Mouse (Mus musculus) neural tube, embryonic 13.5 days (tissue): ENCODE data around the gene Syt1. TPM values are rescaled to one million over a fixed set of nuclear protein-coding genes. Genes with fewer than 3 reads are reported as not detected.

ENCODE experiments used
- ATAC-seq: fragments of 200-750 bp; cut with Nextera tagmentation; 2 replicates; pipeline ENCODE4 v1.8.0; 2017; ENCODE audit warnings: low read depth, mild to moderate bottlenecking, moderate TSS enrichment, moderate library complexity
- H3K27ac ChIP-seq: fragments of 300-500 bp; sonication (generic); replicated peaks from 2 replicates; pipeline ENCODE4 v1.5.1; 2015; ENCODE audit warnings: moderate library complexity, mild to moderate bottlenecking, inconsistent platforms
- H3K27me3 ChIP-seq: fragments of 300-500 bp; sonication (generic); 2 replicates; pipeline ENCODE4 v1.6.1; 2015; ENCODE audit warnings: mild to moderate bottlenecking, inconsistent platforms
- H3K36me3 ChIP-seq: fragments of 300-500 bp; sonication (generic); 2 replicates; pipeline ENCODE4 v1.6.1; 2015; ENCODE audit warnings: mild to moderate bottlenecking, inconsistent platforms
- H3K4me1 ChIP-seq: fragments of 300-500 bp; sonication (generic); replicated peaks from 2 replicates; pipeline ENCODE4 v1.6.1; 2015; ENCODE audit warnings: inconsistent platforms
- H3K4me2 ChIP-seq: fragments of 300-500 bp; sonication (generic); 2 replicates; pipeline ENCODE4 v1.6.1; 2015; ENCODE audit warnings: inconsistent platforms, mild to moderate bottlenecking, moderate library complexity
- H3K4me3 ChIP-seq: fragments of 300-500 bp; sonication (generic); 2 replicates; pipeline ENCODE4 v1.5.1; 2015; ENCODE audit warnings: mild to moderate bottlenecking, inconsistent platforms
- H3K9ac ChIP-seq: fragments of 300-500 bp; sonication (generic); 2 replicates; pipeline ENCODE4 v1.6.1; 2015; ENCODE audit warnings: moderate library complexity, mild to moderate bottlenecking, inconsistent platforms
- H3K9me3 ChIP-seq: fragments of 300-500 bp; sonication (generic); 2 replicates; pipeline ENCODE4 v1.6.1; 2016; ENCODE audit warnings: inconsistent platforms
- WGBS: fragments of 180-500 bp; shearing (Covaris S2); methylation state at CpG from one replicate; pipeline ENCODE4 v1.1.7; 2015; 5-methylcytosine and 5-hydroxymethylcytosine counted together
- polyA plus RNA-seq: library from polyadenylated mRNA; unstranded; fragments of >200 nt; fragmentation: Nextera tagmentation; extraction: Ambion mirVana; gene quantifications from 2 replicates; pipeline ENCODE4 v1.2.1, GENCODE M21; 2015

The Syt1 gene
- polyA plus RNA-seq, 1 experiment from 2014 or later, result 70.4 TPM

DNA sequence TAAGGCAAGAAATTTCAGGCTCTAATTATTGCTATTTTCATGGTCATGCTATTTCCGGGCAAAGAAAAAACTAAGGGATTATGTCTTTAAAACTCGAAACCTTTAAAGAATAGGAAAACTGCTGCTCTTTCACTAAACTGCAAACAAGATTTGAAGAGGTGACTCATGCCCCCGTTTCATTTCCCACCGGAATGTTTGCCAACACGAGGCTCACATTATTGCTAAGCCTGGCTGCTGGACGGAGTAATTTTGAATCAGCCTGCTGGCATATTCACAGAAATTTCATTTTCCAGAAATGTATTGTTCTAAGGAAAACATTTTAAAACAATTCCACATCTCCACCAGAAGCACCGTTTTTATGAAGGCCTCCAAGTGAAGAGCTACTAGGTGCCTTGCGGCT lies 379.9 kb downstream of the Syt1 start:
- Histone ChIP-seq H3K4me2 (no peak overlapping the region), H3K27me3 (no peaks in the 10 kb centered on the region), H3K9me3 (no peaks in the 10 kb centered on the region), H3K4me3 (no peak overlapping the region), H3K27ac (no peak overlapping the region), H3K36me3 (peaks cover 7% of the 10 kb centered on the region; the same call in 1 of the 2 replicates), H3K4me1 (peaks cover 6% of the 10 kb centered on the region; the same call in 1 of the 2 replicates), H3K9ac (no peak overlapping the region)
- ATAC-seq, result no peak
- WGBS, result 91% methylated on average over 8 of the region's 8 CpGs

DNA sequence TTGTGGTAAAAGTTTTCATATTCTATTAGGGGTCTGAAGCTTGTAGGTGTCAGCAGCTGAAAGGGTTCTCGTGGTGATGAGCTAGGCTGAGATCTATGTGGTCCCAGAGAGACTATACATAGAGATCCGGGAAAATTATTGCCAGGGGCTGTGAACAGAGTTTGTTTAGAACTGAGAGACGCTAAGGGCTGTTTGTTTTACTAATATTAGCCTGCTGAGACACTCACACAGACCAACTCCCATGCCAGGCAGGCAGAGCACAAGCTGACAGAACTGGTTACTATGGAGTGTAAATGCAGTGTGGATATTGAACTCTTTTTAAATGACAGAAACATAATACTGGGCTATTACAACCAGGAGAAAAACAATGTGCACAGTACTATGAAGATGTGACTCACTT lies 384.4 kb downstream of the Syt1 start:
- H3K27ac ChIP-seq, result no peak overlapping the region
- no peaks in the 10 kb centered on the region for H3K27me3 ChIP-seq
- peaks cover 5% of the 10 kb centered on the region; the same call in 1 of the 2 replicates for H3K36me3 ChIP-seq
- WGBS, result 33% methylated on average over 3 of the region's 3 CpGs
- no peak for ATAC-seq
- H3K9me3 ChIP-seq, result no peaks in the 10 kb centered on the region
- H3K9ac ChIP-seq, result no peak overlapping the region
- peaks cover 6% of the 10 kb centered on the region; the same call in 1 of the 2 replicates for H3K4me1 ChIP-seq
- no peak overlapping the region for H3K4me2 ChIP-seq
- no peak overlapping the region for H3K4me3 ChIP-seq

DNA sequence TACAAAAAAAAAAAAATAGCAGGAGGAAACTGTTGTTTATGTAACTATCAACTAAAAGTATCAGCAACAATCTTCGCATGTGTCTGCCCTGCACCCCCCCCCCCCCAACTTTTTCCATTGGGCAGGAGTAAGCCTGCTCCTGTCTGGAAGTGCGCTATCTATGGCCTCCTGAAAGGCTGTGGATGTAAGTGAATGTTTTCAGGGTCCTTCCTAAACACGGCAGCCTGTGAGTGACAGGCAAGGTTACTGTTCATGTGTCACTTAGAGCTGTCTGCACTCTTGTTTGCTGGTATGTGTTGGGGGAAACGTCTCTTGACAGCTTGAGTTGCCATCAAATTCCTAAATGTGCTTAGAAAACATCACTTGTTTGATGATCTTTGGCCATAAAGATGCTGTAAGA lies 387.8 kb downstream of the Syt1 start:
- Histone ChIP-seq H3K9me3 (no peaks in the 10 kb centered on the region), H3K27ac (no peak overlapping the region), H3K27me3 (no peaks in the 10 kb centered on the region), H3K36me3 (no peaks in the 10 kb centered on the region), H3K9ac (no peak overlapping the region), H3K4me2 (no peak overlapping the region), H3K4me3 (no peak overlapping the region), H3K4me1 (peaks cover 6% of the 10 kb centered on the region; the same call in 1 of the 2 replicates)
- no peak for ATAC-seq
- WGBS, result 79% methylated on average over 4 of the region's 4 CpGs

DNA sequence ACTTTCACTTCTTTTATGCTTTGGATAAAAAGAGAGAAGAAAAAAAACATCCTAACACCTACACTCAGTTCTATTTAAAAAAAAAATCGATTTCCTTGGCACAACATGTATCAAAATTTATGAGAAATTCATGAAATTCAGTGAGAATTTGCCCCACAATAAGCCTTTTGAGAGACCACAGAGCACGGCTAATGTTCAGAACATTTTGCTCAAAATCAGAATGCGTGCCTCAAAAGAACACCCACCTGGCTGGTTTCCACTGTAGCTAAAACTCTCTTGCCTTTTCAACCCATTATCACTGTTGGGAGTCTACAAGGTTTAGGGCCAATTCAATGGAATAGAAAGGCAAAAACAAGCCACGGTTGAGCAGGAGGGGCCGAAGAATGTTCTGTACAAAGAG lies 390.9 kb downstream of the Syt1 start:
- Histone ChIP-seq H3K4me3 (no peak overlapping the region), H3K9me3 (no peaks in the 10 kb centered on the region), H3K27me3 (no peaks in the 10 kb centered on the region), H3K27ac (no peak overlapping the region), H3K9ac (no peak overlapping the region), H3K4me1 (no peaks in the 10 kb centered on the region), H3K36me3 (peaks cover under 1% of the 10 kb centered on the region; the same call in 1 of the 2 replicates), H3K4me2 (no peak overlapping the region)
- no peak for ATAC-seq
- 78% methylated on average over 5 of the region's 5 CpGs for WGBS

DNA sequence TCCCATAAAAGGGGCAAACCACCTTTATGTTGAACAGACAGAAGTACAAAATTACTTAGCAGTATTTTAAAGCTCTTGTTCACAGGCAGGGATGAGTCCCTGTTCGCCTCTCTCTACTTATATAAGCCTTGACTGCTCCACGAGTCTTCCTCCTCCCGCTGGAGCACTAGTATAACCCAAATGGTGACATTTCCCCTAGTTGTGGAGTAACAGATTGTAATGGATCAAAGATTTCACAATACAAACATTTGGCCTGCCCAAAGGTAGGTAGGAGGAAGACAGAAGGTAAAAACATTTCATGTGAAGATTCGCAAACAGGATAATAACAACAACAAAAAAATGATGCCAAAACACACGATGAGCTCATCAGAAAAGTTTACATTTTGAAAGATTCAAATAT lies 391.6 kb downstream of the Syt1 start:
- Histone ChIP-seq H3K4me3 (no peak overlapping the region), H3K27ac (no peak overlapping the region), H3K27me3 (no peaks in the 10 kb centered on the region), H3K9me3 (no peaks in the 10 kb centered on the region), H3K36me3 (peaks cover 5% of the 10 kb centered on the region; the same call in 1 of the 2 replicates), H3K9ac (no peak overlapping the region), H3K4me2 (no peak overlapping the region), H3K4me1 (no peaks in the 10 kb centered on the region)
- no peak for ATAC-seq
- 92% methylated on average over 5 of the region's 5 CpGs for WGBS

DNA sequence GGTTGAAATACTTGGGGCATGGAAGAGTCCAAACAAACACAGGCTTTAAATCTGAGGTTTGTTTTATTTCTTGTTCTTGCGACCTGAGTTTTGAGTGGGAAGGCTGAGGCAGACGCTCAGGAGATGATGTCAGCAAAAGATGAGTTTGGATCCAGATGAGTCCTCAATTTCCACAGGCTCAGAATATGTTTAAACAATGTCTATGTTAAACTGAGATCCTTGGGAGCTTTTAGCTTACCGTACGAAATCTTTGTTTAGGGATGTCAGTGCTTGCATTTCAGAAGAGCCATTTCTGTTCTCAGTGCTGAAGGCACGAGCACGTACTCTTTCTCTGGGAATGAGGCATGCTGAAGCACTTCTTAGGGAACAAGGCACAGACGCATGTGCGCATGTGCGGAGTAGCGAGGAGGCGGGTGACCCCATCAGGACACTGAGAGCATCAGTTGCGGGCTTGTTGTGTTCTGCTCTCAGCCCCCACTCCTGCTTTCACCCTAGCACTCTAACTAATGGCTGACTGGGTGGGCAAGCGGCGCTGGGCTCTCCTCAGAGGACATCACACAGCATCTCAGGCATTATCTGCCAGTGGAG lies 400.6 kb downstream of the Syt1 start:
- WGBS, result 80% methylated on average over 14 of the region's 14 CpGs
- Histone ChIP-seq H3K9me3 (no peaks in the 10 kb centered on the region), H3K4me3 (no peak overlapping the region)

DNA sequence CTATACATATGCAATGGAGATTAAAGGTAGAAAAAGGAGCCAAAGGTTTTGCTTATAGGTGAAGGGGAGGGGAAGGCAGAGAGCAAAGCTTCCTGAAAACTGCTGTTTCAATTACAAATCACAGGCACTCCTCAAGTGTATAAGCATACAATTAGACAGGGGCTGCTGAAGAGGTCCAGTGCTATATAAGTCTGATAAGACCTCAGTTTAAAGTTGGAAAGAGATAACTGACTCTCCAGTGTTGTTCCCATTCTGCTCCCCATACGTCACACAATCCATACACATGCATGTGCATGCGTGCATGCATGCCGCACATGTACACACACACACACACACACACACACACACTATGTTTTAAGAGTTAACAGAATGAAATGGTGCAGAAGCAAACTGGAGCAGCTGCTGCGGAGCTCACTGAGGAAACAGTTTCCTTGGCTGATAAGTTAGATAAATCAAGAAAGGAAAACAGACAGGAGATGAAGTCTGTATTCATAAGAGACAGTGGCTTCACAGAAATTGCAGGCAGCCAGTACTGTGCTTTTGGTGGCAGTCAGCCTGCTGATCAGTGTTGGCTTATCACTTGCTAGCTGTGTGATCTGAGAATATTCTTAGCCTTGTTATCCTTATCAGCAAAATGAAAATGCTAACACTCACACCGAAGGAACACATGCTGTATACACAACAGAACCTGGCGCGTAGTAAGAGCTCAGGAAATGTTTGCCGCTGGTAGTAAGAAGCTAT lies 408.9 kb downstream of the Syt1 start:
- Histone ChIP-seq H3K4me2 (no peak overlapping the region), H3K36me3 (peaks cover 10% of the 10 kb centered on the region), H3K9ac (no peak overlapping the region), H3K4me3 (no peak overlapping the region), H3K9me3 (peaks cover 10% of the 10 kb centered on the region; the same call in 1 of the 2 replicates), H3K4me1 (no peaks in the 10 kb centered on the region), H3K27me3 (no peaks in the 10 kb centered on the region), H3K27ac (no peak overlapping the region)
- WGBS, result 89% methylated on average over 8 of the region's 8 CpGs
- ATAC-seq, result no peak

More for the DNA sequence above, 400.6 kb downstream of the Syt1 start:
- Histone ChIP-seq H3K4me1 (no peaks in the 10 kb centered on the region), H3K4me2 (no peak overlapping the region), H3K27me3 (no peaks in the 10 kb centered on the region), H3K9ac (no peak overlapping the region), H3K27ac (no peak overlapping the region), H3K36me3 (peaks cover 7% of the 10 kb centered on the region)
- no peak for ATAC-seq

DNA sequence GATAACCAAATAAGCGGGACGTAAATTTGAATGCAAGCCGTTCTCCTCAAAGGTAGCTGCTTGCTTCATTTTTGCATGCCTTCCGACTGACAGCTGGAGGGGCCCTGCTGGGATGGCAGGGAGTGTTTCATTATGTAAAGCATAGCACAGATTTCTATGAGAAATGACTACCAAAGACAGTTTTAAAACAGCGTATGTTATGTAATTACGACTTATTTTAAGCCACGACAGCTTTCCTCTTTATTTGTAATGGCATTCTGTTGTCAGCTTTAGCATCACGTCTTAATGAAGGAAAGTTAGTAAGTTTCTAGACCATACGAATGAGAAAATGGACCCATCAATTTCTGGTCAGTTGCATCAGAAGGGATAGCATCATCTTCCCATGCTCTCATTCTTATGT lies 410.1 kb downstream of the Syt1 start:
- 67% methylated on average over 9 of the region's 9 CpGs for WGBS
- H3K4me2 ChIP-seq, result no peak overlapping the region
- no peak overlapping the region for H3K9ac ChIP-seq
- H3K27me3 ChIP-seq, result no peaks in the 10 kb centered on the region
- no peak overlapping the region for H3K27ac ChIP-seq
- peaks cover 10% of the 10 kb centered on the region; the same call in 1 of the 2 replicates for H3K9me3 ChIP-seq
- no peaks in the 10 kb centered on the region for H3K4me1 ChIP-seq
- H3K4me3 ChIP-seq, result no peak overlapping the region
- peaks cover 10% of the 10 kb centered on the region for H3K36me3 ChIP-seq
- ATAC-seq, result no peak

DNA sequence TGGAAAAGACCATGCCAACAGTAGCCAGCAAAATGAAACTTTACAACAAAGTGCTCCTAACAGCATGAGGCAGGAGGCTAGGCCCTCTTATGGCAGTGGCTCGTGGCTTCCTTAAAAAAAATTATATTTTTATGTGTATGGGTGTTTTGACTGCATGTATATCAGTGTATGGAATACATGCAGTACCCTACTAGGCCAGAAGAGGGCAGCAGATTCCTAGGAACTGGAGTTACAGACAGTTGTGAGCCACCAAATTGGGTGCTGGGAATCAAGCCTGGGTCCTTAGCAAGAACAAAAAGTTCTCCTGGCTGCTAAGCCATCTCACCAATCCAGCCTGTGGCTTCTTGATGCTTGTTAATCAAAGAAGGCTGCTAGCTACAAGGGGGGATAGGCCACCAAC lies 413.4 kb downstream of the Syt1 start:
- no peaks in the 10 kb centered on the region for H3K4me1 ChIP-seq
- no peak overlapping the region for H3K4me2 ChIP-seq
- no peak overlapping the region for H3K4me3 ChIP-seq
- H3K27ac ChIP-seq, result no peak overlapping the region
- H3K9ac ChIP-seq, result no peak overlapping the region
- H3K36me3 ChIP-seq, result peaks cover 10% of the 10 kb centered on the region
- H3K9me3 ChIP-seq, result peaks cover 10% of the 10 kb centered on the region; the same call in 1 of the 2 replicates
- no peaks in the 10 kb centered on the region for H3K27me3 ChIP-seq
- no peak for ATAC-seq
- WGBS, result 83% methylated on average over 1 of the region's 1 CpGs

DNA sequence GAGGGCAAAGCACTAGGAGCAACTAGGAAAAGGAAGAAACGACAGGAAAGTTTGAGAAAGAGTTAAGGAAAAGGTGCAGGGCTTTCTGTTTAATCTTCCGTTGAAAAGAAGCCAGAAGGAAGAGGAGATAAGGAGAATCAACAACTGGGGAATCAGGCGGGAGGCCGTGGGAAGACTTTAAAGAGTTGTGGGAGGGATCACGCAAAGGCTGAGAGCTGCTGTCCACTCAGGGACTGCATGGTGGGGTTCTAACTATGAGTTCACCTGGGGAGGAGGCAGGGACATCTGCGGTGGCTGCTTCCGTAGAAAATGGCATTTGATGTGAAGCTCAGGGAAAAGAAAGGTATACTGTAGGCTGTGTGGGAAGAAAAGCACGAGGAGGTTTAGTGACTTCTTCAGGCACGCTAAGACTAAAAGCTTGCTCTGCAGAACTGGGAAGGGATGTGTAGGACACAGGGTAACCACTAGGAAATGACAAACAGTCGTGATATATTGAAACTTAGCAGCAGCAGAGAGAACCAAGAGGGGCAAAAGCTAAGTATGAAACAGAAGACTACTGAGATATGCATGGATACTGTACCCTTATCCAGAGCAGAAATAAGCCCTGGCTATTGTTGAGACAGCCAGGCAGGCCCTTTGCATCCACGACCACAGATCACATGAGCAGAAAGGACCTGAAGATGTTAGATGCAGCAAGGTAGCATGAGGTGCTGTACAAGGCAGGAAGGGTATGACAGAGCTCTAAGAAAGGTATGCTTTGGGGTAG lies 414.4 kb downstream of the Syt1 start:
- WGBS, result 80% methylated on average over 11 of the region's 11 CpGs

DNA sequence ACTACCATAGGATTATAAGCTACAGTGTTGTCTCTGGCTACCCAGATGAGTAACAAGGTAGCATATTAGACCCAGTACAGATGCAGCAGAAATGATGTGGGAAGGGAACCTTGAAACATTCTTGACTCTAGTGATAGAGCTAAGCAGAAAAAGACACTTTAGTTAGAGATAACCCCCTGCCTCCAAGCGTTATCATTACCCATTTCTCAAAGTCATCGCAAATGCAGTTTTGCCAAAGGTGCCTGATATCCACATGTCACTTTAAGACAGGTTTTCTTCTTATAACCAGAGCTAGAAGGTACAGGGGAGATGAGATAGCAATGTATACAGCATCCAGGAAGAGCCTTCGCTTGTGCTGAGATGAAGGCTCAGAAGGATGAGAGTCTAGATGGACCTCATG lies 421.4 kb downstream of the Syt1 start:
- H3K27me3 ChIP-seq, result no peaks in the 10 kb centered on the region
- H3K4me3 ChIP-seq, result no peak overlapping the region
- ATAC-seq, result no peak
- H3K9me3 ChIP-seq, result no peaks in the 10 kb centered on the region
- no peak overlapping the region for H3K4me2 ChIP-seq
- 93% methylated on average over 3 of the region's 3 CpGs for WGBS
- no peak overlapping the region for H3K27ac ChIP-seq
- no peak overlapping the region for H3K9ac ChIP-seq
- H3K4me1 ChIP-seq, result no peaks in the 10 kb centered on the region
- H3K36me3 ChIP-seq, result no peaks in the 10 kb centered on the region

More for the DNA sequence above, 414.4 kb downstream of the Syt1 start:
- no peak for ATAC-seq
- no peaks in the 10 kb centered on the region for H3K27me3 ChIP-seq
- H3K9me3 ChIP-seq, result peaks cover 10% of the 10 kb centered on the region; the same call in 1 of the 2 replicates
- H3K4me3 ChIP-seq, result no peak overlapping the region
- H3K36me3 ChIP-seq, result peaks cover 10% of the 10 kb centered on the region
- H3K9ac ChIP-seq, result no peak overlapping the region
- no peak overlapping the region for H3K27ac ChIP-seq
- H3K4me1 ChIP-seq, result no peaks in the 10 kb centered on the region
- no peak overlapping the region for H3K4me2 ChIP-seq

DNA sequence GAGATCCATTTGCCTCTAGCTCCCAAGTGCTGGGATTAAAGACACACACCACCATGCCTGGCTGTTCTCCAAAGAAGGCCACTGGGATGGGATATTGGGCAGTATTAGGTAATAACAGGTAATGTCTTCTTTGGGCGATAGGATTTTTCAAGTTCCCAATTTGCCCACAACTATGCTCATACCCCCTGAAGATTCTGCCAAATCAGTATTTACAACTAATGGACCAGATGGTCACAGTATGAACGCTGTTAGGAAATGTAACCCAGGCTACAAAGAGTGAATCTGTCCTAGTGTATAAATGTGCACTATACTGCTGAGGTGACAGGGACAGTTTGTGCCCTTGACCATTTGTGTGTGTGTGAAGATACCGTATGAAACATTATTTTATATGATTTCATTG lies 421.9 kb downstream of the Syt1 start:
- Histone ChIP-seq H3K27ac (no peak overlapping the region), H3K9me3 (no peaks in the 10 kb centered on the region), H3K9ac (no peak overlapping the region), H3K27me3 (no peaks in the 10 kb centered on the region), H3K4me3 (no peak overlapping the region), H3K36me3 (no peaks in the 10 kb centered on the region), H3K4me1 (peaks cover 1% of the 10 kb centered on the region), H3K4me2 (no peak overlapping the region)
- WGBS, result 87% methylated on average over 3 of the region's 3 CpGs
- ATAC-seq, result no peak
